Mouse (Mus musculus) small intestine, adult 2 months (tissue): ENCODE results near the gene Armc7. TPM values are rescaled to one million over a fixed set of nuclear protein-coding genes. Genes with fewer than 3 reads are reported as not detected.

ENCODE experiments used
- H3K27ac ChIP-seq: fragments of 200-500 bp; 2 replicates; pipeline ENCODE4 v1.5.1; 2012; ENCODE audit warnings: low read depth, low read length, control low read depth, inconsistent platforms; ENCODE audit not compliant: insufficient read depth
- H3K27me3 ChIP-seq: fragments of 200-500 bp; 2 replicates; pipeline ENCODE4 v1.6.1; 2012; ENCODE audit warnings: mild to moderate bottlenecking, moderate library complexity, low read length, inconsistent platforms; ENCODE audit not compliant: control insufficient read depth, insufficient read depth
- H3K36me3 ChIP-seq: fragments of 200-500 bp; 2 replicates; pipeline ENCODE4 v1.6.1; 2012; ENCODE audit warnings: mild to moderate bottlenecking, low read length, control low read depth, inconsistent platforms; ENCODE audit not compliant: control insufficient read depth, insufficient read depth
- H3K4me1 ChIP-seq: fragments of 200-500 bp; 2 replicates; pipeline ENCODE4 v1.6.1; 2012; ENCODE audit warnings: low read length, inconsistent platforms, mixed read lengths; ENCODE audit not compliant: control insufficient read depth, insufficient read depth, insufficient read length
- H3K4me3 ChIP-seq: fragments of 200-500 bp; 2 replicates; pipeline ENCODE4 v1.5.1; 2012; ENCODE audit warnings: low read depth, mild to moderate bottlenecking, control low read depth, inconsistent platforms, low read length, moderate library complexity
- CTCF ChIP-seq: fragments of 200-500 bp; IDR thresholded peaks from 2 replicates; pipeline ENCODE4 v1.5.1; 2012; ENCODE audit warnings: low read depth, mild to moderate bottlenecking, control low read depth, inconsistent platforms, low read length, moderate library complexity, mixed read lengths; ENCODE audit not compliant: insufficient replicate concordance, insufficient read length; ENCODE audit errors: extremely low read depth
- POLR2A ChIP-seq: fragments of 200-500 bp; IDR thresholded peaks from 2 replicates; pipeline ENCODE4 v1.6.1; 2012; ENCODE audit warnings: low read depth, mild to moderate bottlenecking, control low read depth, inconsistent platforms, low read length, moderate library complexity
- WGBS: fragments of 180-500 bp; shearing (Covaris S2); methylation state at CpG from one replicate; pipeline ENCODE4 v1.1.7; 2018; 5-methylcytosine and 5-hydroxymethylcytosine counted together
- polyA plus RNA-seq: library from polyadenylated mRNA; depleted of rRNA; stranded (reverse); fragments of >200 nt; gene quantifications from 2 replicates; pipeline ENCODE4 v1.2.3, GENCODE M21; 2012; rRNA removed

The Armc7 gene
- polyA plus RNA-seq, 1 experiment: 16.3 TPM

DNA sequence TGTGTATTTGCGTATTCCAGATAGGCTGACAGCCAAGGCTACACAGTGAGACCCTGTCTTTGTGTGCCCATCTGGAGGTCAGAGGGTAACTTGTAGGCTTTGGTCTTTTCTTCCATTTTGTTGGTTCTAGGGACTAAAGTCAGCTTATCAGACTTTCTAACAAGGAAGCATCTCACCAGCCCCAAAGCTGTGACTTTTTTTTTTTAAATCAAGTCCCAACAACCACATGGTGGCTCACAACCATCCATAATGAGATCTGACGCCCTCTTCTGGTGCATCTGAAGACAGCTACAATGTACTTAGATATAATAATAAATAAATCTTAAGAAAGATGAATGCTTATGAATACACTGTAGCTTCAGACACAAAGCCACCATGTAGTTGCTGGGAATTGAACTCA is 62.6 kb downstream of the Armc7 start:
- no peak overlapping the region for H3K27ac ChIP-seq
- H3K27me3 ChIP-seq: no peaks in the 10 kb centered on the region
- WGBS: 40% methylated on average over 2 of the region's 2 CpGs
- H3K4me3 ChIP-seq: no peak overlapping the region
- no peaks in the 10 kb centered on the region; the same call in 1 of the 2 replicates for H3K4me1 ChIP-seq
- H3K36me3 ChIP-seq: peaks cover 6% of the 10 kb centered on the region
- no peak for TF ChIP-seq CTCF
- TF ChIP-seq POLR2A: no peak

Other genes starting within 250 kb of the Armc7 start
- gene Grin2c, start 208.4 kb upstream of the Armc7 start, polyA plus RNA-seq: 0.10 and 0.33 TPM in 2 replicates
- 7.8 and 12.2 TPM in 2 replicates for gene Fdxr, start 198.6 kb upstream of the Armc7 start, polyA plus RNA-seq
- gene Fads6, start 178.0 kb upstream of the Armc7 start, polyA plus RNA-seq: 0.71 and 1.4 TPM in 2 replicates
- 0.08 and 1.3 TPM in 2 replicates for gene Otop2, start 168.5 kb upstream of the Armc7 start, polyA plus RNA-seq
- 0.05 and 0.08 TPM in 2 replicates for gene Ush1g, start 153.6 kb upstream of the Armc7 start, polyA plus RNA-seq
- gene Otop3, start 140.9 kb upstream of the Armc7 start, polyA plus RNA-seq: 0.61 and 93.4 TPM in 2 replicates
- gene Hid1, start 107.9 kb upstream of the Armc7 start, polyA plus RNA-seq: 30.2 and 37.6 TPM in 2 replicates
- gene Cdr2l, start 93.8 kb upstream of the Armc7 start, polyA plus RNA-seq: 3.8 and 4.2 TPM in 2 replicates
- 42.0 and 45.8 TPM in 2 replicates for gene Mrpl58, start 71.9 kb upstream of the Armc7 start, polyA plus RNA-seq
- 50.8 and 61.5 TPM in 2 replicates for gene Atp5h, start 55.7 kb upstream of the Armc7 start, polyA plus RNA-seq
- 13.4 and 27.3 TPM in 2 replicates for gene Kctd2, start 55.5 kb upstream of the Armc7 start, polyA plus RNA-seq
- gene Trim80, start 35.1 kb upstream of the Armc7 start, polyA plus RNA-seq: 1.5 and 4.7 TPM in 2 replicates
- 98.7 and 220 TPM in 2 replicates for gene Slc16a5, start 13.2 kb upstream of the Armc7 start, polyA plus RNA-seq
- gene Nt5c, start 16.2 kb downstream of the Armc7 start, polyA plus RNA-seq: 56.8 and 132 TPM in 2 replicates
- 210 and 430 TPM in 2 replicates for gene Jpt1, start 38.7 kb downstream of the Armc7 start, polyA plus RNA-seq
- gene Sumo2, start 60.6 kb downstream of the Armc7 start, polyA plus RNA-seq: 3.6 and 7.0 TPM in 2 replicates
- 12.6 and 16.8 TPM in 2 replicates for gene Nup85, start 88.8 kb downstream of the Armc7 start, polyA plus RNA-seq
- gene Mrps7, start 128.3 kb downstream of the Armc7 start, polyA plus RNA-seq: 11.8 and 13.3 TPM in 2 replicates
- gene Gga3, start 128.4 kb downstream of the Armc7 start, polyA plus RNA-seq: 12.6 and 14.7 TPM in 2 replicates
- 49.4 and 108 TPM in 2 replicates for gene Mif4gd, start 137.3 kb downstream of the Armc7 start, polyA plus RNA-seq
- gene Slc25a19, start 152.6 kb downstream of the Armc7 start, polyA plus RNA-seq: 11.3 and 19.6 TPM in 2 replicates
- gene Grb2, start 232.9 kb downstream of the Armc7 start, polyA plus RNA-seq: 13.0 and 34.8 TPM in 2 replicates